Mouse (Mus musculus) MN1 (cell line): ENCODE data around the gene Man1c1.

Experiments
- DNase-seq: peaks from one replicate; pipeline ENCODE4 v3.0.0-alpha.2; 2016; ENCODE audit warnings: low spot score

Man1c1 gene

DNA sequence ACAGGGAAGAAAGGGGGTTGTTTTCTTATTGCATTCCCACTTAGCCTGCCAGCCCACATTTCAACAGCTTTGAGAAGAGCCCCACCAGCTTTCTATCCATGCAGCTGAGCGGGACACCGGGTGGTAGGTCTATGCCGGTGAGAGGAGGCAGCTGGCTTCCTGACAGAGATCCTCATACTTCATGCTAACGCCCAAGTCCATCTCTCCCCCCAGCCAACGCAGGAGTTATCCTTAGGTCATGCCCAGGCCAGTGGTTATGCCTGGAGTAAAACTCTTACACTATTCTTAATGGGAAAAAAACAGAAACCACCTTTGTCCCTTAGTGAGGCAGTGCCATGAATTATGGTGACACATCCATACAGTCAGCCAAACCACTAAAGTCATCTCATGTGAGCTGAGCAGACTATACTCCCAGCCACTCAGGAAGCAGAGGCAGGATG is 66.0 kb downstream of the Man1c1 start:
- DNase-seq: no peak

DNA sequence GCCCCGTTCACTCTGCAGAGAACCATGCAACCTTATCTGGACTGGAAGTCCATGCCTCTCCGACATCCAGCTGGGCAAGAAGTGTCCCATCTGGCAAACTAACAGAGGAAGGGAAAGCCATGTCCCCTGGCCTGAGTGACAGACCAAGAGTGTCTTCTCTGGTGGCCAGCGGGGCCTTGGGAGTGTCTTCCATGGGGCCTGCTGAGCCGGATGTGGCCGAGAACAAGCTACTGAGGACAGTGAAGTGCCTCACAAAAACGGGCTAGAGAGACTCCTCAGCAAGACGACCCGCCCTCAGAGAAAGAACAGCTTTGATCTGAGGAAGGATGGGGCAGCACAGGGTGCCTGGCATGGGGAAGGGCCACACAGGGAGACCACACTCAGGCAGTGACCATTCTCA is 67.7 kb downstream of the Man1c1 start:
- no peak for DNase-seq

- DNase-seq: no peak
Measured at GRCm38 (mm10) chr4:134634001-134634400, 70.1 kb downstream of the Man1c1 start.

- DNase-seq: peak; percentile 81
Measured at GRCm38 (mm10) chr4:134632131-134632711, 71.9 kb downstream of the Man1c1 start.

- peak; percentile 86 for DNase-seq
Measured at GRCm38 (mm10) chr4:134631471-134632130, 72.5 kb downstream of the Man1c1 start.

GRCm38 (mm10) chr4:134628575-134629384 is 75.3 kb downstream of the Man1c1 start:
- peak; percentile 76 for DNase-seq

GRCm38 (mm10) chr4:134628058-134628457 is 76.0 kb downstream of the Man1c1 start:
- DNase-seq: peak; percentile 82

DNA sequence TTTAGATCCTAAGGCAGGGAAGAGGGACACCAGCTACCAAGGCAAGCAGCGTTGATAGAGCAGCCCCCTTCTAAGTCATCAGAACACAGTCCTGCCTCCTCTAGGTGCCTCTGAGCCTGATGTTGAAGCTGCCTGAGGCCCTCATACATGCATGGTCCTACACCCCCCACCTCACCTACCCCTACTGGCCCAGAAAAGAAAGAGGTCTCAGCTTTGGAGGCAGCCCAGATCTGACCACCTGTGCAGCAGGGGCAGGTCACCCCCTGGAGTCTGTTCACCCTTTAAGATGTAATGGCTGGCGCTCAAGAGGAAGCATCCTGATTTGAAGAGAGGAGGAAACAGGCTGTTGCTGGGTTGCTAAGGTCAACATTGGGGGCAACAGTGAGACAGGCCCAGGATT is 77.2 kb downstream of the Man1c1 start:
- no peak for DNase-seq

GRCm38 (mm10) chr4:134626350-134626749 is 77.7 kb downstream of the Man1c1 start:
- no peak for DNase-seq

- DNase-seq: peak; percentile 66
Measured at GRCm38 (mm10) chr4:134624109-134624862, 79.8 kb downstream of the Man1c1 start.

GRCm38 (mm10) chr4:134621695-134622094 is 82.4 kb downstream of the Man1c1 start:
- DNase-seq: no peak

GRCm38 (mm10) chr4:134620246-134620645 is 83.8 kb downstream of the Man1c1 start:
- no peak for DNase-seq

DNA sequence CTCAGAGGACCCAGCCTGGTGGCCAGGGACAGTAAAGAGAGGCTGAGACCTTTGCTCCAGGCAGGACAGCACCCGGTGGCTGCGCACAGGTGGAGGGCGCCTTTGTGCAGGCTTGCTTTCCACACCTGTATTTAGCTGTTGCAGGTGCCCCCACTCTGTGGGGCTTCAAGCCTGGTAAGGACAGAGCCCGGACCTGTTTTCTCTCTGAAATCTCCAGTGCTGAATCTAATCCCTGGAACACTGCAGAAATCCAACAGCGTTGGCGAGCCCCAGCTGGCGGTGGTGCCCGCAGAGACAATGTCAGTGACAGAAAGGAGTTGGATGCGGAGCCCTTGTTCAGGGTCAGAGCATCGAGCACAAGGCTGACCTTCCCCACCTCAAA is 84.6 kb downstream of the Man1c1 start:
- DNase-seq: no peak

DNA sequence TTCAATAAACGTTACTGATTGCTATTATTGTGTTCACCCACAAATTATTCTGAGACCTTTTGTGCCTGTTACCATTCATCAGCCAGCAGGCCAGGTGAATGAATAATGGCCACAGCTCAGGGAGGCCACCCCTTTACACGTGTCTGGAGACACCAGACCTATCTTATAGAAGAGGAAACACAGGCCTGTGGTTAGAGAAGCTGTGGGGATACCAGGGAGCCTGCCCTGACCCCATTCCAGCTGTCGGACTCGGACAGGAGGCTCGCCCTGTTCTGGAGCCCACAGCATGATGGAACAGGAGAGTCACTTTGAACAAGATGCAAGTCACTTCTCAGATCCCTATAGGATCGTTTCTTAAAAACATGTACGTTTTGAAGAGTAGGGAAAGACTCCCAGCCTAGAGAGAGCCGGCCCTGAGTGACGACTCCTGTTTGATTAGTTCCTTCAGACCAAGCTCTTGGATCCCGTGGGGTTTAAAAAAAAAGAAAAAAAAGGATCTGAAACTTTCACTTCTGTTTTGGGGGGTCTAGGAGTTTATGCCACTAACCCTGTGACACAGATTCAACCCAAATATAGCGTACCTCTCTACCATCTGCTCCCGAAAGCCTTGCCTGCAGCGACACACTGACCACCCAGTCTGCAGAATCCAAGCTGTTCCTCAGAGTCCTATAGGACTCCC is 85.1 kb downstream of the Man1c1 start:
- no peak for DNase-seq

GRCm38 (mm10) chr4:134617779-134618178 is 86.3 kb downstream of the Man1c1 start:
- no peak for DNase-seq

DNA sequence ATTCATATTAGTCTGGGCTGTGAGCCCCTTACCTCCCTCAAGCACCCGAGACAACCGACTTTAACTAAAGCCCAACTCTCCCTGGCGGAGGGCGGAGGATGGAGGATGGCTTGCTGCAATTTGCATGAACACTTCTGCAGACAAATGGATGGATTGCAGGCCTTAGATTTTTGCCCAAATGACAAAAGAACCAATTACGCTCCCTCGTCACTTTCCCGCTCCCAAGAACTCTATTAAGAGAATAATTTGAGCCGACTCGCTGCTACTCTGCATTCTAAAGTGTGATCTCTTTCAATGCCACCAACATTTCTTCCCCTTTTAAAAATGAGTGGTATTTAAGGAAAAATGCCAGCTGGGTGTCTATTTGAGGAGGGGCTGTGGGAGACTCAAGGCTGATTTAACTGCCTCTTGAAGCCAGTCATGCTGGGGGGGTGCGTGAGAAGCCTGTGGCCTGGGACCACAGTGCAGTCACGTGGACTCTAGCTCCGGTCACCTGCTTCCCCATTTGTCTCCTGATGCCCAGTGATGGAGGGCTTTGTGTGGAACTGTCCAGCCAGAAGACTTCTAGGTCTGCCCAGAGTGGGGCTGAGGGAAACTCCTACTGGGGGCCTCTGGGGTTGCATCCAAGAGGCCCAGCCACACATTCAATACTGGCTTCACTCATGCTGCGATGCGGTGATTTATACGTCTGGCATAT is 88.0 kb downstream of the Man1c1 start:
- DNase-seq: no peak

DNA sequence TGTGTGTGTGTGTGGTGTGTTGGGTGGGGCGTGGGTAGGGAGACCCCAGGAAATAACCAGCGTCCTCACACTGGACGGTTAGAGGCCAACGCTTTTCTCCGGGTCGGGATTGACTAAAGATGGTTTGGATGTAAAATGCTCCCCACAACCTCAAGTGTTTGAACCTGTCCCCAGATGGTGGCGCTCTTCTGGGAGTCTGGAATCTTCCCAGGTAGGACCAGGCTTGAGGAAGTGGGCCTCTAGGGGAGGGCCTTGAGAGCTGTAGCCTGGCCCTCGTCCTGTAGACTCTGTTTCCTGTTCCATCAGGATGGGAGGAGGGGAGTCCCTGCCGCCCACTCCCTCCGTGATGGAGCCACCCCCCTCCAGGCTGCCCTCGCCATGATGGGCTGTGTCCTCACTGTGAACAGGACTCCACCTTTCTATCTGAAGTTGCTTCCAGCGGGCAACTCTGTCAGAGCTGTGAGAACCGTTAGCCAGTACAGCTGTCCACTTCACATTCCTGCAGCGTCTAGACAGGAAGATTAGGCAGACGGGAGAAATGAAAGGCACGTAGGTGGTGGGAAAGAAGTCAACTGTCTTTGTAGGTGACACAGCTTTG is 91.9 kb downstream of the Man1c1 start:
- no peak for DNase-seq

- no peak for DNase-seq
Measured at GRCm38 (mm10) chr4:134610616-134611015, 93.5 kb downstream of the Man1c1 start.

GRCm38 (mm10) chr4:134607679-134608078 is 96.4 kb downstream of the Man1c1 start:
- DNase-seq: no peak

- peak; percentile 35 for DNase-seq
Measured at GRCm38 (mm10) chr4:134606054-134606453, 98.0 kb downstream of the Man1c1 start.

- DNase-seq: peak; percentile 67
Measured at GRCm38 (mm10) chr4:134604472-134604871, 99.6 kb downstream of the Man1c1 start.
